Mouse (Mus musculus): ENCODE results near the gene Fgfr2. TPM values are rescaled to one million over a fixed set of nuclear protein-coding genes. Genes with fewer than 3 reads are reported as not detected.
A peak's percentile ranks its signal among the peaks of the same experiment; 100 is the strongest.

Gene Fgfr2
- polyA plus RNA-seq, 1 experiment, result 114 TPM

DNA sequence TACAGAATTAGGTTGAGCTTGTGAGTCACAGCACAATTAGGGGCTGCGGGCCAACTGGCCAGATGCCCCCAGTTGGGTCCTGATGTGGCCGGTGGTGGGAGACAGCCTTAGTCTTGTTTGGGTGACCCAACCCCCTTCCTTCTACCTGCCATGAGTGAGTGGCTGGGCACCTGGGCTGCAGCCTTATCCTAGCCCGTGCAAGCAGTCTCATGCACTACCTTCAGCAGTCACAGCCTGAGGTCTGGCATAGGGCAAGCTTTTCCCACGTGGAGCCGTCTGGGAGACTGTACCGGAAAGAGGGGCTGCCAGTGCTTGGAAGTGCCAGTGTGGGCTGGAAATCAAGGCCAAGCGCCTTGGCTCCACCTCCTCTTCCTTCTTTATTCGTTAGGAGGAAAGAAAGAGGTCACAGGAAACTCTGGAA is 2173.8 kb downstream of the Fgfr2 start:
- Histone ChIP-seq H3K4me1 (ENCODE audit: control insufficient read depth, insufficient read depth, low read length) (peaks cover 4% of the 10 kb centered on the region; the same call in 1 of the 2 replicates), H3K4me3 (replicated peaks; ENCODE audit: extremely low read depth, low read depth, low read length) (no peak overlapping the region)
- DNase-seq, result peak; percentile 30
- 18% methylated on average over 8 of the region's 8 CpGs for WGBS
- TF ChIP-seq CTCF (IDR thresholded peaks at IDR 0.05; ENCODE audit: insufficient read depth, low read length) (no peak), POLR2A (IDR thresholded peaks at IDR 0.05; ENCODE audit: borderline replicate concordance, extremely low read depth, low read depth, low read length) (no peak)

DNA sequence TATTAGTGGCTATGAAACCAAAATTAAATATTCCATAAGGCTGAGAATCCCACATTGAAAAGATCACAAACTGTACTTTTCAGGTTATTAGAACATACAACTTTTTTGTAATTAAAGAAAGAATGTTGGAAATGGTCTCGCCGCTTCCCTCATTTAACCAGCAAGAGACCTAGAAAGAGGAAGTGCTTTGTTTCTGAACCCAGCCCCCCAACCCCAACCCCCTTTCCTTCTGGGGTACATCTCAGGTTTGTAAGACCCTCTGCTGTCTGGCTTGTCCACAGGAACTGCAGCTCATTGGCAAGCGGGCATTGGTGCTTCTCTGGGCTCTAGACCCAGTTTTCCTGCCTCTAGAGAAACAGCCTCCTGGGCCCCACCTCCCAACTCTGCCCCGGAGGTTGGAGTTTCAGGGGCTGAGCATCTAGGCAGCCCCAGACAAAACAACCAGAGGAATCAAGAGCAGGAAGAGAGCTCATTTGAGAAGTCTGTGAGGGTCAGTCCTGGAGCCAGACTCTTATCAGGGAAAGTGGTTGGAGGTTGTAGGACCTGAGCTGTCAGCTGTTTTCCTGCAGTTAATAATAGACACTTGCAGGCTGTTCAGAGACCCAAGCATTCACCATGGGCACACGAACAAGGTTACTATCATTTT is 2174.5 kb downstream of the Fgfr2 start:
- DNase-seq, result no peak
- no peak for TF ChIP-seq CTCF (IDR thresholded peaks at IDR 0.05; ENCODE audit: insufficient read depth, low read length)
- no peak for TF ChIP-seq POLR2A (IDR thresholded peaks at IDR 0.05; ENCODE audit: borderline replicate concordance, extremely low read depth, low read depth, low read length)
- WGBS, result 36% methylated on average over 5 of the region's 5 CpGs
- peaks cover 4% of the 10 kb centered on the region; the same call in 1 of the 2 replicates for H3K4me1 ChIP-seq (ENCODE audit: control insufficient read depth, insufficient read depth, low read length)
- no peak overlapping the region for H3K4me3 ChIP-seq (replicated peaks; ENCODE audit: extremely low read depth, low read depth, low read length)

DNA sequence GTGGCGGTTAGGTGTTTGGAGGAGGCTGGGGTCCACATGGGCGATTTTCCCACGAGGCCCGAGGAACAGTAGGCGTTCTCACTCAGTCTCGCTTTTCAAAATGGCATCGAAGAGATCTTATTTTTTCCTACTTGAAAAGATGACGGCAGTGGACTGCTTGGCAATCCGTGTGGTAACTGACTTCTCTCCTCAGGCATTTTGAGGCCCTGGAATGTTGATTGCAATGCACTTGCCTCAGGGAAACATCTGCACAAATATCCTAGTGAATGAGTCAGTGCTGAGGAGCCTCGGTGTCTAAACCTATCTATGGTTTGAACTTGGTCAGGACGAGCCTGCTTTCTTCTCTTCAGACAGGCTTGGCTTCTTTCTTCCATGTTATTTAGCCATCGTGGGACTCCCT is 2176.8 kb downstream of the Fgfr2 start:
- WGBS, result 84% methylated on average over 12 of the region's 12 CpGs
- TF ChIP-seq CTCF (IDR thresholded peaks at IDR 0.05; ENCODE audit: insufficient read depth, low read length), result no peak
- TF ChIP-seq POLR2A (IDR thresholded peaks at IDR 0.05; ENCODE audit: borderline replicate concordance, extremely low read depth, low read depth, low read length), result no peak
- DNase-seq, result no peak
- H3K4me1 ChIP-seq (ENCODE audit: control insufficient read depth, insufficient read depth, low read length), result peaks cover 4% of the 10 kb centered on the region; the same call in 1 of the 2 replicates
- no peak overlapping the region for H3K4me3 ChIP-seq (replicated peaks; ENCODE audit: extremely low read depth, low read depth, low read length)

DNA sequence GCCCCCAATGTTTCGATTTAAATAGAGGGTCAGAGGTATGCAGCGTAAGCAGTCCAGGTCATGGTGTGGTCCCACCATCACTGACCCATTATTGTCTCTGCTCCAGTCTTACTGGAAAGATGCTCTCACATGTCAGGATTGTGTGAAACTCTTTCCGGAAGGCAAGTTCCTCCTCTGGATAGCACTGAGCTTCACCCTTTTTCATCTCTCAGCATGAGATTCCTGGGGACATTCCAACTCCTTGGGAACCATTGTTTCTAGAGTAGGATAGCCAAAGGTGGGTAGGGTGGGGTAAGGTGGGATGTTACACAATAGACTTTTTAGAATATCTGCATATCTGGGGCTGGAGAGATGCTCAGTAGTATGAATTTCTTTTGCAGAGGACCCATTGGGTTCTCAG is 2177.4 kb downstream of the Fgfr2 start:
- H3K4me3 ChIP-seq (replicated peaks; ENCODE audit: extremely low read depth, low read depth, low read length), result no peak overlapping the region
- 94% methylated on average over 3 of the region's 3 CpGs for WGBS
- peaks cover 4% of the 10 kb centered on the region; the same call in 1 of the 2 replicates for H3K4me1 ChIP-seq (ENCODE audit: control insufficient read depth, insufficient read depth, low read length)
- no peak for DNase-seq
- TF ChIP-seq POLR2A (IDR thresholded peaks at IDR 0.05; ENCODE audit: borderline replicate concordance, extremely low read depth, low read depth, low read length), result no peak
- TF ChIP-seq CTCF (IDR thresholded peaks at IDR 0.05; ENCODE audit: insufficient read depth, low read length), result no peak

DNA sequence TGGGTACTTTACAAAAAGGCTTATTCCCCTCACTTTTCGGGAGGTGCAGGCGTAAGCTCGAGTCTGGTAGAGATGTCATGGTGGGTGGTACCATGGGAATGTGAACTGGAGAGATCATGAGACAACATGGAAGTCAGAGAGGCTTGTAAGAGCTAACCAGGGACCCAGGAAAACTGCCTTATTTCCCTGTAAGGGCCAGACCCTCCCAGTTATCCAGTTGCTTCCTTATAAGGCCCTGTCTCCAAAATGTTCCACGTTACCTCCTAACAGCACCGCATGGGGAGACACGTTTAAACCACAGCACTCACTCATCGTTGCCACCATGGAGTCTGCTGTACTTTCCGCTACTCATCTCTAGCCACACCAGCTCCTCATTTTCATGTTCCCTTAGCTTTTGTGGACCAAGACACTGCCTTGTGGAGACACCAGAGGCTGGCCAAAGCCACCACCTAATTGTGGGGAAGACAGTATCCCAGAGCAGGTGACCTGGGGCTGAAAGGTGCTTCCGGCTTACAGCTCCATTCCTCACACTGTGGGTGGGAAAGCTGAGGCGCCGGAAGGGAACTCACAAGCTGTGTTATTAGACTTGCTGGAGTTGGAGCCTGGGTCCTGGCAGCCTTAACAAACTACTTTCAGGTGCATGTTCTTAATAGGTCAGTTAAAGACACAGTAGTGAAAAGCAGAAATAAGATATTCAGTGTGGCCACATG is 2178.2 kb downstream of the Fgfr2 start:
- no peak for TF ChIP-seq CTCF (IDR thresholded peaks at IDR 0.05; ENCODE audit: insufficient read depth, low read length)
- TF ChIP-seq POLR2A (IDR thresholded peaks at IDR 0.05; ENCODE audit: borderline replicate concordance, extremely low read depth, low read depth, low read length), result no peak
- 93% methylated on average over 11 of the region's 11 CpGs for WGBS
- H3K4me1 ChIP-seq (ENCODE audit: control insufficient read depth, insufficient read depth, low read length), result peaks cover 4% of the 10 kb centered on the region; the same call in 1 of the 2 replicates
- DNase-seq, result no peak
- no peak overlapping the region for H3K4me3 ChIP-seq (replicated peaks; ENCODE audit: extremely low read depth, low read depth, low read length)

DNA sequence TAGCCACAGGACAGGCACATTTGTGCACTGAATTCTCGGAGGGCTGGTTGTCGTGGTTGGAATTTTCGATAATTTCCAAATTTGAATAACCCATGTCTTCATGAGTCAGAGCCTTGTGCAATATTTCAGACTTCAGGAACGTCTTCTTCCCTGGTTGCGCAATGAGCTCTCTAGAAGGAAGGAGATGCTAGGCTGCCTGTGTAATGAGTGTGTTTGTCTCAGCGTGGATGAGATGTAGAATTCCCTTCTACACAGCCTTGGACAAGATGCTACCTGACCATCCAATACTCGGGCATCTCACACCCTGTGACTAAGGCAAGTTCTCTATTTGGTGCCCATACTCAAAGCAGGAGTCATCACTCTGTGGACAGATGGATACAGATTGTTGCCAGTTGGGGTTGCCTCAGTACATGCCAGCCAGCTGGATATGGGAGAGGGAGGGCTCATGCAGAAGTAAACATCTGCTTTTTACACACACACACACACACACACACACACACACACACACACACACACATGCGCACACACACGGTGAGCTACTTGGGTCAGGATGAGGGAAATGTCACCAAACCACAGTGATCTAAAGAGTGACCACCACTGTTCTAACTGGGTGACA is 2179.8 kb downstream of the Fgfr2 start:
- DNase-seq, result no peak
- 65% methylated on average over 9 of the region's 9 CpGs for WGBS
- H3K4me3 ChIP-seq (replicated peaks; ENCODE audit: extremely low read depth, low read depth, low read length), result no peak overlapping the region
- TF ChIP-seq CTCF (IDR thresholded peaks at IDR 0.05; ENCODE audit: insufficient read depth, low read length), result no peak
- no peak for TF ChIP-seq POLR2A (IDR thresholded peaks at IDR 0.05; ENCODE audit: borderline replicate concordance, extremely low read depth, low read depth, low read length)
- no peaks in the 10 kb centered on the region for H3K4me1 ChIP-seq (ENCODE audit: control insufficient read depth, insufficient read depth, low read length)

DNA sequence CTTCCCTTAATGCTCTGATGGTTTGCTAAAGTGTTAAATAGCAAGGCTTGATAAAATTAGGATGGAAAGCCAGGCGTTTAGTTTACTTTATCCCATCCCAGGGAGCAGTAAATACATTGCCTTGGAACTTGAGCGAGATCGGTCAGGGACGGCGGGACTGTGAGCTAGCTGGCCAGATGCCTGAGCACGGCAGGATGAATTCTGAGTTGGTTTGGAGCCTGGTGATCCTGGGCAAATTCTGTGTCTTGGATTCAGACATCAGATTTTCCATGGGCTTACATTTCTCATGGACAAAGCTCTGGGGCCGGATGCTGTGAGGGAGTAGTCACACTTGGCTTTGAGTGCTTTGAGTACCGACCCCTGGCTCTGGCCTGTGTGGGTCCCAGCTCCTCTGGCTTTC is 2182.4 kb downstream of the Fgfr2 start:
- no peak for TF ChIP-seq CTCF (IDR thresholded peaks at IDR 0.05; ENCODE audit: insufficient read depth, low read length)
- no peak for TF ChIP-seq POLR2A (IDR thresholded peaks at IDR 0.05; ENCODE audit: borderline replicate concordance, extremely low read depth, low read depth, low read length)
- WGBS, result 80% methylated on average over 8 of the region's 8 CpGs
- H3K4me1 ChIP-seq (ENCODE audit: control insufficient read depth, insufficient read depth, low read length), result peaks cover 3% of the 10 kb centered on the region; the same call in 1 of the 2 replicates
- H3K4me3 ChIP-seq (replicated peaks; ENCODE audit: extremely low read depth, low read depth, low read length), result no peak overlapping the region
- no peak for DNase-seq

DNA sequence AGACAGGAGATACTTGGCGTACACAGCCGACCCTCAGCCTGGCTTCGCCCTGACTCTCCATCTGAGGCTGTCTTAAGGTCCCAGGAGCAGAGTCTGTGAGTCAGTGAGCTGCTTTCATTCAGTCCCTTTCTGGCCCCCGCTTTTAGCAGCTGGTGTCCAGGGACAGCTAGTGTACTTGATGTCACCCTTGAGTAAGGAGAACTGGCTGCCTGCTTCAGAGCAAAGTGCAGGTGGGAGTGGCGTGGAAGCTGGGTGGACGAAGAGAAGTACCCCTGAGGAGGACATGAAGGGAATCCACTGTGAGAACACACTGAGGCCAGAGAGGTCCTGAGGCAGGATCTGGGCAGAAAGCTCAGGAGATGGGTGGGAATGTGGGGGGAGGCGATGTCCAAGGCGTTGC is 2184.3 kb downstream of the Fgfr2 start:
- Histone ChIP-seq H3K4me3 (replicated peaks; ENCODE audit: extremely low read depth, low read depth, low read length) (no peak overlapping the region), H3K4me1 (ENCODE audit: control insufficient read depth, insufficient read depth, low read length) (peaks cover 5% of the 10 kb centered on the region; the same call in 1 of the 2 replicates)
- WGBS, result 91% methylated on average over 8 of the region's 8 CpGs
- DNase-seq, result no peak
- no peak for TF ChIP-seq CTCF (IDR thresholded peaks at IDR 0.05; ENCODE audit: insufficient read depth, low read length)
- TF ChIP-seq POLR2A (IDR thresholded peaks at IDR 0.05; ENCODE audit: borderline replicate concordance, extremely low read depth, low read depth, low read length), result no peak

DNA sequence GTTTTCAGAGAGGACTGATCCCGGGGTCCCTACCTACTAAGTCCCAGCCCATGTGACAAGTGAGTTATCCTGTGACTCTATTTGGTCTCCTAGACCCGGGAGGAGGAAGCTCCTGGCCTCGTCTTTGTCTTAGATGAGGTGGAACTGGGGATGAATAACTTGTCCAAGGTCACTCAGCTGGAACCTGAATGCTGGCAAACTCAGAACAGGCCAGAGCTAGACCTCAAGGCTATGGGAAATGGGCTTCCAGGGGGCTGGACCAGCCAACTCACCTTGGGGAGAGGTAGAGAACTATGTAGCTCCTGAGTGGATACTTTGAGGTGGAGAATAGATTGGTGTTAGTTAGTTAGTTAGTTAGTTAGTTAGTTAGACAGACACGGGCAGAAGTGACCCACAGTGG is 2185.1 kb downstream of the Fgfr2 start:
- H3K4me3 ChIP-seq (replicated peaks; ENCODE audit: extremely low read depth, low read depth, low read length), result no peak overlapping the region
- H3K4me1 ChIP-seq (ENCODE audit: control insufficient read depth, insufficient read depth, low read length), result peaks cover 5% of the 10 kb centered on the region; the same call in 1 of the 2 replicates
- DNase-seq, result no peak
- no peak for TF ChIP-seq POLR2A (IDR thresholded peaks at IDR 0.05; ENCODE audit: borderline replicate concordance, extremely low read depth, low read depth, low read length)
- TF ChIP-seq CTCF (IDR thresholded peaks at IDR 0.05; ENCODE audit: insufficient read depth, low read length), result no peak
- WGBS, result 51% methylated on average over 4 of the region's 4 CpGs
